Mouse (Mus musculus): ENCODE data around the gene Tubg1.

DNA sequence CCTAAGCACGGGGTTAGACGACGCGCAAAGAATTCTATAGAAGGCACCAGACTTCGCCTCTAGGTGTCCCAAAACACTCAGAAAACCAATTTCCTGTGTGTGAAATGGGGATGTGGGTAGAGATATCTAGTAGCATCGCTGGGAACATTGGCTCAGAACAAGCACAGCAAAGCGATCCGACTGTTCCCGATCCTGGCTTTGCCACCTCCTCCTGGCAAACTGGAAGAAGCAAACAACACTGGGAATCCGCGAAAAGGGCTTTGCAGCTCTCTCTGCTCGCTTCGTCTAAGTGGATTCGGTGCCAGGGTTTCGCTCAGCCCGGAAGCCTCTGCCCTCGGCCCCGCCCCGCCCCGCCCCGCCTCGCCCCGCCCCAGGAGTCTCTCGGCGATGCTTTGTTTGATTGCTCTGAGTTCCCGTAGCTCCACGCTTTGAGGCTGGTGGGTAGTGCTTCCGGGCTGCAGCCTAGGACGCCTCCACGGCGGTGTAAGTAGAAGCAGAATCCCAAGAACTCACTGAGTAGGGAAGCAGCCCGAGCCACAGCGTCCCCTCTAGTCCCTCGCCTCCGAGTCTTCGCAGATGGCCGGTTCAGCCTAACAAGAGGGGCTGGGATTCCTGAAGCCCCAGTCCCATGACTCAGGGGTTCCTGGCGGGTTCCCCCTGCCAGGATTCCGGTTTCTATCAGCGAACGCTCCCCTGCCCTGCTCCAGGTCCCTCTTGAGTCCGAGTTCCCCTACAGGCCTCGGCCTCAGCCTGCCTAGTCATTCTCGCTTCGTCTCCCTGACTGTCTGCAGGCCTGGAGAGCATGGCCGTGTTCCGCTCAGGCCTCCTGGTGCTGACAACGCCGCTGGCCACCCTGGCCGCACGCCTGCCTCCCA, 37.3 kb upstream of the Tubg1 start, which contains the start of gene Coasy:
- TF ChIP-seq CTCF (IDR thresholded peaks at IDR 0.05; ENCODE audit: low read depth, low read length) (no peak), POLR2A (IDR thresholded peaks at IDR 0.05; ENCODE audit: borderline replicate concordance, low read depth, low read length) (no peak)
